Mouse (Mus musculus) liver, postnatal 0 days (tissue): ENCODE results near the gene Pecam1.

Experiments
- CTCF ChIP-seq: sonication (generic); IDR thresholded peaks from 2 replicates; pipeline ENCODE4 v1.5.1; 2016; ENCODE audit warnings: antibody characterized with exemption, low read depth
- EP300 ChIP-seq: IDR thresholded peaks from 2 replicates; pipeline ENCODE4 v1.6.1; 2016; ENCODE audit warnings: antibody characterized with exemption, low read depth, mild to moderate bottlenecking

- TF ChIP-seq EP300 (no peak), CTCF (no peak)
Measured at GRCm38 (mm10) chr11:106638551-106639355, 111.7 kb downstream of the Pecam1 start.
